ENCODE assay signal across 8 mouse cellular contexts in the genomic region with DNA sequence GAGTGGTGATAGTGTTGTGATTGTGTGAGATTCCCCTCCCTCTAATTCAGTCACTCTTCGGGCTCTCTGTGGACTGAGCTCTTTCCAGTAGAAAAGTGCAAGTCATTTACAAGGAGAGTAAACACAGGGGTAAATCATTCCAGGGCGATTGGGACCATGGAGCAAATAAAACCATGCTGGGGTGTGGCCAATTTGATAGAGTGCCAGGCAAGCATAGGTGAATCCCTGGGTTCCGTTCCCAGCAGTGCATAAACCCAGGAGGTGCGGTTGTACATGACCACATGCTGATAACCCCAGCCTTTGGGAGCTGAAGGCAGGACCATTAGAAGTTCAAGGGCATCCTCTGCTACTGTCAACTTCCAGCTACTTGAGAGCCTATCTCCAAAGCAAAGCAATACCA. TPM values are rescaled to one million over a fixed set of nuclear protein-coding genes. Genes with fewer than 3 reads are reported as not detected.
DNase-seq lines count a peak whose midpoint lies in the region; ATAC-seq and TF ChIP-seq lines count a peak whose summit lies in the region.

No protein-coding gene starts in this region.

- H3K27ac ChIP-seq in left cerebral cortex, adult 2 months = no peak overlapping the region
- H3K27ac ChIP-seq in forebrain, embryonic 14.5 days (ENCODE audit: low read depth, low read length) = no peak overlapping the region
- H3K27ac ChIP-seq in neural tube, embryonic 12.5 days = no peak overlapping the region

- H3K4me2 ChIP-seq in forebrain, embryonic 14.5 days (ENCODE audit: low read length) = peak overlapping the region; percentile 96
- peak overlapping the region; percentile 95 for H3K4me2 ChIP-seq in neural tube, embryonic 12.5 days (replicated peaks)

- intact Hi-C loops in left cerebral cortex, adult 2 months (cut with DNase I) = no loop called here
- intact Hi-C loops in left cerebral cortex, postnatal 10 days (cut with DNase I) = no loop called here

- no peaks in the 10 kb centered on the region for H3K9me3 ChIP-seq in forebrain, embryonic 14.5 days (replicated peaks; ENCODE audit: control insufficient read depth, low read length)
- no peaks in the 10 kb centered on the region for H3K9me3 ChIP-seq in neural tube, embryonic 12.5 days

- no peak for DNase-seq in left cerebral cortex, adult 2 months (ENCODE audit: extremely low spot score in 1 of 2, low spot score in 2 of 2)
- no peak for DNase-seq in left cerebral cortex, postnatal 10 days (ENCODE audit: extremely low spot score in 1 of 2, low spot score in 2 of 2)
- no peak for DNase-seq in forebrain, embryonic 14.5 days (ENCODE audit: low spot score)
- DNase-seq in kidney, postnatal 25 days = peak; percentile 48 to 56
- DNase-seq in layer of hippocampus, adult 9-10 months (ENCODE audit: low spot score) = no peak
- DNase-seq in testis, postnatal 14 days (ENCODE audit: low spot score) = no peak

- H3K4me1 ChIP-seq in forebrain, embryonic 14.5 days (ENCODE audit: control insufficient read depth, insufficient read depth, low read length) = 0 out of 2 replicates have a peak, but pooled peaks cover 2% of the 10 kb centered on the region
- peaks cover 6% of the 10 kb centered on the region; the same call in 1 of the 2 replicates for H3K4me1 ChIP-seq in neural tube, embryonic 12.5 days

- H3K9ac ChIP-seq in forebrain, embryonic 14.5 days (ENCODE audit: low read length) = no peak overlapping the region
- H3K9ac ChIP-seq in neural tube, embryonic 12.5 days = no peak overlapping the region

- 33% methylated on average over 4 of the region's 4 CpGs for WGBS in forebrain, embryonic 14.5 days
- 27% methylated on average over 4 of the region's 4 CpGs for WGBS in neural tube, embryonic 12.5 days

- no peaks in the 10 kb centered on the region for H3K36me3 ChIP-seq in forebrain, embryonic 14.5 days (ENCODE audit: control insufficient read depth, insufficient read depth, low read length)
- H3K36me3 ChIP-seq in neural tube, embryonic 12.5 days = no peaks in the 10 kb centered on the region

- no peak for TF ChIP-seq CTCF in left cerebral cortex, adult 2 months (IDR thresholded peaks at IDR 0.05)

- H3K27me3 ChIP-seq in forebrain, embryonic 14.5 days (replicated peaks; ENCODE audit: control insufficient read depth, insufficient read depth, low read length) = no peaks in the 10 kb centered on the region
- 0 out of 2 replicates have a peak, but pooled peaks cover 4% of the 10 kb centered on the region for H3K27me3 ChIP-seq in neural tube, embryonic 12.5 days (replicated peaks)

- H3K4me3 ChIP-seq in left cerebral cortex, adult 2 months = peak overlapping the region; percentile 66
- peak overlapping the region; percentile 60; the same call in 1 of the 2 replicates for H3K4me3 ChIP-seq in forebrain, embryonic 14.5 days (ENCODE audit: low read depth, low read length)
- H3K4me3 ChIP-seq in neural tube, embryonic 12.5 days = peak overlapping the region; percentile 52; the same call in 1 of the 2 replicates

- ATAC-seq in forebrain, embryonic 14.5 days = no peak
- ATAC-seq in neural tube, embryonic 12.5 days (ENCODE audit: low FRiP score, low read depth) = no peak
- no peak for ATAC-seq in megakaryocyte-erythroid progenitor cell, adult 5-6 weeks (replicated peaks; ENCODE audit: low FRiP score, low TSS enrichment, poor library complexity, severe bottlenecking)

RNA-seq across cellular contexts. Expression of a gene that starts 0.5 kb away (rescaled TPM):
- 10 to 100 TPM; 23.6 to 27.8 TPM for total RNA-seq in left cerebral cortex, adult 2 months (2021)
- total RNA-seq in left cerebral cortex, postnatal 10 days (2021) = 10 to 100 TPM; 21.4 to 21.9 TPM
- 18.2 and 26.3 TPM in 2 replicates for polyA plus RNA-seq in forebrain, embryonic 14.5 days (2014; fragmentation: Nextera tagmentation; extraction: Ambion mirVana)
- polyA plus RNA-seq in neural tube, embryonic 12.5 days (2016; fragmentation: Nextera tagmentation; extraction: Ambion mirVana) = 23.0 and 25.8 TPM in 2 replicates
- 18.2 and 26.6 TPM in 2 replicates for total RNA-seq in megakaryocyte-erythroid progenitor cell, adult 5-6 weeks (2014; fragmentation: Nextera tagmentation)
- total RNA-seq in megakaryocyte-erythroid progenitor cell, adult 5-6 weeks (2017) = 12.9 and 13.1 TPM in 2 replicates

RNA-seq across cellular contexts. Expression of a gene that starts 1.1 kb away (rescaled TPM):
- 10 to 100 TPM; 21.6 to 27.1 TPM for total RNA-seq in left cerebral cortex, adult 2 months (2021)
- 10 to 100 TPM; 23.4 to 27.4 TPM for total RNA-seq in left cerebral cortex, postnatal 10 days (2021)
- polyA plus RNA-seq in forebrain, embryonic 14.5 days (2014; fragmentation: Nextera tagmentation; extraction: Ambion mirVana) = 1.1 and 1.5 TPM in 2 replicates
- polyA plus RNA-seq in neural tube, embryonic 12.5 days (2016; fragmentation: Nextera tagmentation; extraction: Ambion mirVana) = 0.55 and 0.89 TPM in 2 replicates
- not detected in 2 replicates for total RNA-seq in megakaryocyte-erythroid progenitor cell, adult 5-6 weeks (2014; fragmentation: Nextera tagmentation)
- not detected in 2 replicates for total RNA-seq in megakaryocyte-erythroid progenitor cell, adult 5-6 weeks (2017)

Comparison
In these comparisons a context has a peak if more than half of its experiments do, and no peak if none do; other contexts are left out.
1. DNase-seq: peak in kidney, postnatal 25 days (2 of 2); none in left cerebral cortex, adult 2 months (0 of 2), left cerebral cortex, postnatal 10 days (0 of 2), forebrain, embryonic 14.5 days (single experiment), layer of hippocampus, adult 9-10 months (single experiment) and testis, postnatal 14 days (single experiment).
2. RNA of a gene that starts 1.1 kb away (total RNA-seq): 23.4 to 27.4 TPM in left cerebral cortex, postnatal 10 days and 21.6 to 27.1 TPM in left cerebral cortex, adult 2 months; not detected in megakaryocyte-erythroid progenitor cell, adult 5-6 weeks; every median in the first group is over 10 times any median in the second.
3. Peak in every context shown above with its lines, with median percentiles within 50 percentile points of each other: H3K4me3 ChIP-seq.